Comparison of ENCODE assay signal across 14 mouse cellular contexts in the genomic region with DNA sequence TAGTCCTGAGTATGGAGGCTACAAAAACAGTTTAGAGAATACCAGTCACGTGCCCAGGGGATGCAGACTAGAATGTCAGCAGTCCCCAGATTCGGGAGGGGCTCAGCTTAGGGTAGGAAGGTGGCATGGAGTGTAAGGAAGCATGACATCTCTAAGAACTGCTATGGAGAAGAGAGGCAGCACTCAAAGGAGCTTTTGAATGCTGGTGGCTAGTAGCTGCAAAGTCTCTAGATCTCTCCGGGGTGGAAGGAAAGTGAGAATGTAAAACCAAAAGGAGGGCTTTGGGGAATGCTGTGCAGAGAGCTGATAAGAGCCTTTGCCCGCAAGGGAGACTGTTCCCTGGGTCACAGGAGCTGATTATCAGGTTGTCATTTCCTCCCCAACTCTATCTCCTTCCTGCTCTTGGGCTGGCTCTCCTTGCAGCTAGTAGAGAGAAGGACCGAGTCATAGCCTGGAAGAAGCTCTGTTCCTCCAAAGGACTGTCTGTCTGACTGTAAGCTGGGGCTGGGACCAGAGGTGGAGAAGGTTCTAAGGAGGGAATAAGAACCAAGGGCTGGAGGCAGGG. TPM values are rescaled to one million over a fixed set of nuclear protein-coding genes. Genes with fewer than 3 reads are reported as not detected.
DNase-seq lines count a peak whose midpoint lies in the region; ATAC-seq and TF ChIP-seq lines count a peak whose summit lies in the region.
"Had no signal": no experiment of that assay in that cellular context is flagged by ENCODE, and none has a peak within 500 bp of the region (broad histone marks: within the 10 kb centered on the region; RNA-seq: fewer than 3 reads in every experiment).

A gene (plus strand): TSS at position 409 of the 565 bp plus-strand sequence.

- ATAC-seq in intestine, embryonic 15.5 days: peak; percentile 31; the same call in 1 of the 2 replicates
- no peak for ATAC-seq in intestine, postnatal 0 days
- ATAC-seq in intestine, embryonic 16.5 days: peak; percentile 23; the same call in 1 of the 2 replicates
- ATAC-seq: lung, postnatal 0 days; midbrain, embryonic 13.5 days had no signal

- DNase-seq in c-Kit-negative CD71-positive TER-119-positive erythroid progenitor cells, embryonic 14.5 days (ENCODE audit: low read depth, low spot score): peak; percentile 36
- DNase-seq in cerebellum, adult 8-10 months: no peak
- DNase-seq in right cerebral cortex, postnatal 10 days (ENCODE audit: low spot score in 2 of 2): no peak
- DNase-seq: adrenal gland, postnatal 25 days; cerebellum, adult 11-12 months; kidney, adult 2 months had no signal

- no peaks in the 10 kb centered on the region for H3K27me3 ChIP-seq in intestine, embryonic 15.5 days (replicated peaks)
- no peaks in the 10 kb centered on the region for H3K27me3 ChIP-seq in intestine, postnatal 0 days (replicated peaks; ENCODE audit: control insufficient read depth, insufficient read depth, low read length)
- H3K27me3 ChIP-seq in intestine, embryonic 16.5 days (replicated peaks; ENCODE audit: control insufficient read depth, insufficient read depth, low read length): no peaks in the 10 kb centered on the region
- no peaks in the 10 kb centered on the region for H3K27me3 ChIP-seq in myocyte (ENCODE audit: control insufficient read depth, insufficient read depth, insufficient read length)
- H3K27me3 ChIP-seq: hindbrain, embryonic 12.5 days; midbrain, embryonic 13.5 days had no signal

- TF ChIP-seq POLR2A in myocyte (IDR thresholded peaks at IDR 0.05; ENCODE audit: insufficient read length, low read depth): no peak

- no peak within 1 kb of the TSS for H3K4me2 ChIP-seq in intestine, embryonic 15.5 days (replicated peaks)
- no peak within 1 kb of the TSS for H3K4me2 ChIP-seq in intestine, postnatal 0 days (replicated peaks; ENCODE audit: low read depth)
- H3K4me2 ChIP-seq in intestine, embryonic 16.5 days (ENCODE audit: low read depth, low read length): no peak within 1 kb of the TSS
- H3K4me2 ChIP-seq in myocyte (ENCODE audit: low read depth): no peak within 1 kb of the TSS
- H3K4me2 ChIP-seq: hindbrain, embryonic 12.5 days; midbrain, embryonic 13.5 days had no signal

- no peaks in the 10 kb centered on the region for H3K4me1 ChIP-seq in intestine, embryonic 15.5 days (replicated peaks)
- no peaks in the 10 kb centered on the region for H3K4me1 ChIP-seq in intestine, postnatal 0 days (replicated peaks; ENCODE audit: control insufficient read depth, insufficient read depth, low read length)
- H3K4me1 ChIP-seq in intestine, embryonic 16.5 days (ENCODE audit: control insufficient read depth, insufficient read depth, low read length): no peaks in the 10 kb centered on the region
- H3K4me1 ChIP-seq: forebrain, embryonic 10.5 days; hindbrain, embryonic 12.5 days; midbrain, embryonic 13.5 days had no signal

- H3K36me3 ChIP-seq in intestine, embryonic 15.5 days: no peaks in the 10 kb centered on the region
- H3K36me3 ChIP-seq in intestine, postnatal 0 days (ENCODE audit: control insufficient read depth, insufficient read depth): peaks cover 1% of the 10 kb centered on the region; the same call in 1 of the 2 replicates
- H3K36me3 ChIP-seq in intestine, embryonic 16.5 days (ENCODE audit: control insufficient read depth, insufficient read depth, low read length): no peaks in the 10 kb centered on the region
- peaks cover under 1% of the 10 kb centered on the region for H3K36me3 ChIP-seq in myocyte (ENCODE audit: control insufficient read depth, insufficient read depth)

- TF ChIP-seq CTCF in intestine, postnatal 0 days (IDR thresholded peaks at IDR 0.05; ENCODE audit: low read depth): no peak

- no peak within 1 kb of the TSS for H3K9ac ChIP-seq in intestine, embryonic 15.5 days
- H3K9ac ChIP-seq in intestine, postnatal 0 days (ENCODE audit: low read depth, low read length): no peak within 1 kb of the TSS
- no peak within 1 kb of the TSS for H3K9ac ChIP-seq in intestine, embryonic 16.5 days (ENCODE audit: low read depth, low read length)
- H3K9ac ChIP-seq: hindbrain, embryonic 12.5 days; midbrain, embryonic 13.5 days had no signal

- no peak within 1 kb of the TSS for H3ac ChIP-seq in myocyte (ENCODE audit: control insufficient read depth, insufficient read length)

- no peaks in the 10 kb centered on the region for H3K9me3 ChIP-seq in intestine, embryonic 15.5 days
- H3K9me3 ChIP-seq in intestine, postnatal 0 days (ENCODE audit: control insufficient read depth): no peaks in the 10 kb centered on the region
- H3K9me3 ChIP-seq in intestine, embryonic 16.5 days (ENCODE audit: control insufficient read depth, low read length): no peaks in the 10 kb centered on the region
- H3K9me3 ChIP-seq: forebrain, embryonic 10.5 days; hindbrain, embryonic 12.5 days; midbrain, embryonic 13.5 days had no signal

- no peaks in the 10 kb centered on the region for H3K79me2 ChIP-seq in myocyte (ENCODE audit: control insufficient read depth, insufficient read depth)

- 28% methylated on average over 5 of the region's 5 CpGs for WGBS in intestine, embryonic 15.5 days
- 24% methylated on average over 5 of the region's 5 CpGs for WGBS in intestine, postnatal 0 days
- 36% methylated on average over 5 of the region's 5 CpGs for WGBS in intestine, embryonic 16.5 days

- H3K4me3 ChIP-seq in intestine, embryonic 15.5 days (replicated peaks): no peak within 1 kb of the TSS
- no peak within 1 kb of the TSS for H3K4me3 ChIP-seq in intestine, postnatal 0 days (ENCODE audit: low read depth, low read length)
- H3K4me3 ChIP-seq in intestine, embryonic 16.5 days (ENCODE audit: low read length): no peak within 1 kb of the TSS
- H3K4me3 ChIP-seq in myocyte: no peak within 1 kb of the TSS
- H3K4me3 ChIP-seq: forebrain, embryonic 10.5 days; hindbrain, embryonic 12.5 days; midbrain, embryonic 13.5 days had no signal

- H3K27ac ChIP-seq in intestine, embryonic 15.5 days: no peak within 1 kb of the TSS
- no peak within 1 kb of the TSS for H3K27ac ChIP-seq in intestine, postnatal 0 days (ENCODE audit: low read depth, low read length)
- no peak within 1 kb of the TSS for H3K27ac ChIP-seq in intestine, embryonic 16.5 days (ENCODE audit: low read length)
- H3K27ac ChIP-seq: forebrain, embryonic 10.5 days; hindbrain, embryonic 12.5 days; midbrain, embryonic 13.5 days had no signal

TF ChIP-seq in myocyte, 11 proteins besides CTCF, POLR2A, EP300 and RAD21:
- TF ChIP-seq TCF3 (IDR thresholded peaks at IDR 0.05; ENCODE audit: insufficient read length, low read depth): no peak
- TF ChIP-seq USF1 (IDR thresholded peaks at IDR 0.05; ENCODE audit: low read depth): peak; percentile 37
TF ChIP-seq in myocyte: peak in this region for 1.

RNA-seq across cellular contexts. Expression of the gene that starts here (rescaled TPM):
- 0.21 and 0.24 TPM in 2 replicates for polyA plus RNA-seq in intestine, embryonic 15.5 days (2015; fragmentation: Nextera tagmentation; extraction: Ambion mirVana)
- polyA plus RNA-seq in intestine, postnatal 0 days (2015; fragmentation: Nextera tagmentation; extraction: Ambion mirVana): 0.07 and 0.10 TPM in 2 replicates
- 0.05 and 0.06 TPM in 2 replicates for polyA plus RNA-seq in intestine, embryonic 16.5 days (2015; fragmentation: Nextera tagmentation; extraction: Ambion mirVana)
- 0.22 TPM for polyA plus RNA-seq in myocyte (2012; fragmentation: generic; extraction: Trizol)

Comparison
In these comparisons a context has a peak if more than half of its experiments do, and no peak if none do; other contexts are left out.
1. Peak in ATAC-seq in intestine, embryonic 15.5 days; RNA of the gene not detected or under 1 TPM.
2. Peak in ATAC-seq in intestine, embryonic 16.5 days; RNA of the gene not detected or under 1 TPM.